Mouse (Mus musculus) stomach, embryonic 15.5 days (tissue): ENCODE data around the gene Vangl1. TPM values are rescaled to one million over a fixed set of nuclear protein-coding genes. Genes with fewer than 3 reads are reported as not detected.

ENCODE experiments used
- ATAC-seq: fragments of 200-750 bp; cut with Nextera tagmentation; 2 replicates; pipeline ENCODE4 v1.8.0; 2017; ENCODE audit warnings: low read depth, moderate number of reproducible peaks, moderate TSS enrichment; ENCODE audit not compliant: insufficient read depth, low FRiP score
- H3K27ac ChIP-seq: fragments of 300-500 bp; sonication (generic); 2 replicates; pipeline ENCODE4 v1.5.1; 2015; ENCODE audit warnings: mild to moderate bottlenecking, inconsistent platforms
- H3K27me3 ChIP-seq: fragments of 300-500 bp; sonication (generic); replicated peaks from 2 replicates; pipeline ENCODE4 v1.6.1; 2015; ENCODE audit warnings: inconsistent platforms
- H3K36me3 ChIP-seq: fragments of 300-500 bp; sonication (generic); 2 replicates; pipeline ENCODE4 v1.6.1; 2015; ENCODE audit warnings: inconsistent platforms
- H3K4me1 ChIP-seq: fragments of 300-500 bp; sonication (generic); 2 replicates; pipeline ENCODE4 v1.6.1; 2015; ENCODE audit warnings: inconsistent platforms
- H3K4me2 ChIP-seq: fragments of 300-500 bp; sonication (generic); 2 replicates; pipeline ENCODE4 v1.6.1; 2015; ENCODE audit warnings: mild to moderate bottlenecking, inconsistent platforms
- H3K4me3 ChIP-seq: fragments of 300-500 bp; sonication (generic); replicated peaks from 2 replicates; pipeline ENCODE4 v1.5.1; 2015; ENCODE audit warnings: inconsistent platforms
- H3K9ac ChIP-seq: fragments of 300-500 bp; sonication (generic); 2 replicates; pipeline ENCODE4 v1.6.1; 2015; ENCODE audit warnings: inconsistent platforms
- H3K9me3 ChIP-seq: fragments of 300-500 bp; sonication (generic); 2 replicates; pipeline ENCODE4 v1.6.1; 2016; ENCODE audit warnings: inconsistent platforms
- WGBS: fragments of 180-500 bp; shearing (Covaris S2); methylation state at CpG from one replicate; pipeline ENCODE4 v1.1.7; 2015; 5-methylcytosine and 5-hydroxymethylcytosine counted together
- polyA plus RNA-seq: library from polyadenylated mRNA; unstranded; fragments of >200 nt; fragmentation: Nextera tagmentation; extraction: Ambion mirVana; gene quantifications from 2 replicates; pipeline ENCODE4 v1.2.1, GENCODE M21; 2015

The Vangl1 gene
- polyA plus RNA-seq, 1 experiment from 2014 or later, result 27.0 TPM

GRCm38 (mm10) chr3:102103811-102104565 lies 100.5 kb downstream of the Vangl1 start:
- no peak for ATAC-seq
- H3K9ac ChIP-seq, result no peak overlapping the region
- no peaks in the 10 kb centered on the region for H3K9me3 ChIP-seq
- H3K27ac ChIP-seq, result no peak overlapping the region
- H3K36me3 ChIP-seq, result no peaks in the 10 kb centered on the region
- WGBS, result 63% methylated on average over 9 of the region's 9 CpGs
- H3K27me3 ChIP-seq, result no peaks in the 10 kb centered on the region
- no peaks in the 10 kb centered on the region for H3K4me1 ChIP-seq
- H3K4me2 ChIP-seq, result no peak overlapping the region
- no peak overlapping the region for H3K4me3 ChIP-seq

Other genes starting within 250 kb of the Vangl1 start
- gene Nhlh2, start 194.6 kb downstream of the Vangl1 start, polyA plus RNA-seq, result 0.05 and 0.10 TPM in 2 replicates
- gene Casq2, start 118.3 kb downstream of the Vangl1 start, polyA plus RNA-seq, result 1.7 and 3.5 TPM in 2 replicates